Mouse (Mus musculus): Measurements from ENCODE around the gene Mthfsd. TPM values are rescaled to one million over a fixed set of nuclear protein-coding genes. Genes with fewer than 3 reads are reported as not detected.
A peak's percentile ranks its signal among the peaks of the same experiment; 100 is the strongest.

The Mthfsd gene
- total and polyA plus RNA-seq, 2 experiments from 2014 or later = 33.3 to 76.5 TPM

- Histone ChIP-seq H3K4me2 (ENCODE audit: low read depth) (peak overlapping the region; percentile 67), H3K4me1 (ENCODE audit: insufficient read depth) (no peaks in the 10 kb centered on the region), H3K9ac (no peak overlapping the region), H3K4me3 (ENCODE audit: low read depth, low read length) (peak overlapping the region; percentile 36), H3K27ac (ENCODE audit: low read depth, low read length) (no peak overlapping the region), H3K36me3 (ENCODE audit: insufficient read depth) (no peaks in the 10 kb centered on the region), H3K9me3 (ENCODE audit: low read length) (no peaks in the 10 kb centered on the region), H3K27me3 (ENCODE audit: insufficient read depth, low read length) (peaks cover 88% of the 10 kb centered on the region)
- ATAC-seq = no peak
- no peak for DNase-seq
- WGBS = 0% methylated on average over 16 of the region's 27 CpGs
- no peak for TF ChIP-seq CTCF (IDR thresholded peaks at IDR 0.05; ENCODE audit: low read depth)
Observed at GRCm38 (mm10) chr8:121083936-121084209, 24.3 kb downstream of the Mthfsd start.

- no peak for TF ChIP-seq CTCF (IDR thresholded peaks at IDR 0.05; ENCODE audit: low read depth)
- Histone ChIP-seq H3K4me2 (ENCODE audit: low read depth) (peak overlapping the region; percentile 67), H3K36me3 (ENCODE audit: insufficient read depth) (no peaks in the 10 kb centered on the region), H3K4me3 (ENCODE audit: low read depth, low read length) (peak overlapping the region; percentile 36), H3K27ac (ENCODE audit: low read depth, low read length) (no peak overlapping the region), H3K4me1 (ENCODE audit: insufficient read depth) (no peaks in the 10 kb centered on the region), H3K9me3 (ENCODE audit: low read length) (no peaks in the 10 kb centered on the region), H3K27me3 (ENCODE audit: insufficient read depth, low read length) (peaks cover 87% of the 10 kb centered on the region), H3K9ac (no peak overlapping the region)
- WGBS = 2% methylated on average over 89 of the region's 89 CpGs
- DNase-seq (peak; percentile 55), ATAC-seq (peak; percentile 53; the same call in 1 of the 2 replicates)
Observed at GRCm38 (mm10) chr8:121083093-121083935, 24.9 kb downstream of the Mthfsd start.

GRCm38 (mm10) chr8:121082218-121083092 lies 25.7 kb downstream of the Mthfsd start:
- Histone ChIP-seq H3K9me3 (ENCODE audit: low read length) (no peaks in the 10 kb centered on the region), H3K27ac (ENCODE audit: low read depth, low read length) (no peak overlapping the region), H3K4me1 (ENCODE audit: insufficient read depth) (no peaks in the 10 kb centered on the region), H3K27me3 (ENCODE audit: insufficient read depth, low read length) (peaks cover 89% of the 10 kb centered on the region), H3K9ac (no peak overlapping the region), H3K36me3 (ENCODE audit: insufficient read depth) (no peaks in the 10 kb centered on the region), H3K4me3 (ENCODE audit: low read depth, low read length) (peak overlapping the region; percentile 36; the same call in 1 of the 2 replicates), H3K4me2 (ENCODE audit: low read depth) (peak overlapping the region; percentile 67)
- TF ChIP-seq CTCF (IDR thresholded peaks at IDR 0.05; ENCODE audit: low read depth) = no peak
- under 1% methylated on average over 57 of the region's 57 CpGs for WGBS
- ATAC-seq (no peak), DNase-seq (no peak)

DNA sequence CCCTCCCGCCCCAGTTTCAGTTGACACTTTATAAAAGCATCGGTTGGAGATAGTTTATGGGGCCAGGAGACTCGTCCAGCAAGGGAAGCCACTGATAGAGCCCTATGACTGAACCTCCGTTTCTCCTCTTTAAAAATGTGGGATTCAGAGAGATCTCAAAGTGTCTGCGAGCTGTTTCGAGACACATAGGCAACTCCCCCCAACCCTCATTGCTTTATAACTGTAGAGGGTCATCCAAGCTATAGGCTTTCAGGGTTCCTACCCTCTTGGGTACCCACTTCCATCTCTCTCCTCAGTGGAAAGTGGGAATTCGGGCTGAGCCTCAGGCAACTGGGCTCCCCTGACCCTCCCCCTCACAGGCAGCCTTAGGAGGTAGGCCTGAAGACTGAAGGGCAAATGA lies 26.8 kb downstream of the Mthfsd start:
- DNase-seq = no peak
- Histone ChIP-seq H3K36me3 (ENCODE audit: insufficient read depth) (no peaks in the 10 kb centered on the region), H3K27me3 (ENCODE audit: insufficient read depth, low read length) (peaks cover 89% of the 10 kb centered on the region), H3K4me2 (ENCODE audit: low read depth) (no peak overlapping the region), H3K4me3 (ENCODE audit: low read depth, low read length) (no peak overlapping the region), H3K4me1 (ENCODE audit: insufficient read depth) (no peaks in the 10 kb centered on the region), H3K9me3 (ENCODE audit: low read length) (no peaks in the 10 kb centered on the region; the same call in 1 of the 2 replicates), H3K27ac (ENCODE audit: low read depth, low read length) (no peak overlapping the region), H3K9ac (no peak overlapping the region)
- TF ChIP-seq CTCF (IDR thresholded peaks at IDR 0.05; ENCODE audit: low read depth) = no peak
- no peak for ATAC-seq
- WGBS = under 1% methylated on average over 7 of the region's 7 CpGs

- no peak overlapping the region for H3K9ac ChIP-seq
- no peaks in the 10 kb centered on the region for H3K36me3 ChIP-seq (ENCODE audit: insufficient read depth)
- no peak overlapping the region for H3K4me2 ChIP-seq (ENCODE audit: low read depth)
- WGBS = 5% methylated on average over 49 of the region's 49 CpGs
- H3K9me3 ChIP-seq (ENCODE audit: low read length) = no peaks in the 10 kb centered on the region; the same call in 1 of the 2 replicates
- H3K4me1 ChIP-seq (ENCODE audit: insufficient read depth) = no peaks in the 10 kb centered on the region
- DNase-seq (no peak), ATAC-seq (no peak)
- no peak overlapping the region for H3K27ac ChIP-seq (ENCODE audit: low read depth, low read length)
- no peak overlapping the region for H3K4me3 ChIP-seq (ENCODE audit: low read depth, low read length)
- TF ChIP-seq CTCF (IDR thresholded peaks at IDR 0.05; ENCODE audit: low read depth) = no peak
- H3K27me3 ChIP-seq (ENCODE audit: insufficient read depth, low read length) = peaks cover 89% of the 10 kb centered on the region
Observed at GRCm38 (mm10) chr8:121080361-121081090, 27.7 kb downstream of the Mthfsd start.

DNA sequence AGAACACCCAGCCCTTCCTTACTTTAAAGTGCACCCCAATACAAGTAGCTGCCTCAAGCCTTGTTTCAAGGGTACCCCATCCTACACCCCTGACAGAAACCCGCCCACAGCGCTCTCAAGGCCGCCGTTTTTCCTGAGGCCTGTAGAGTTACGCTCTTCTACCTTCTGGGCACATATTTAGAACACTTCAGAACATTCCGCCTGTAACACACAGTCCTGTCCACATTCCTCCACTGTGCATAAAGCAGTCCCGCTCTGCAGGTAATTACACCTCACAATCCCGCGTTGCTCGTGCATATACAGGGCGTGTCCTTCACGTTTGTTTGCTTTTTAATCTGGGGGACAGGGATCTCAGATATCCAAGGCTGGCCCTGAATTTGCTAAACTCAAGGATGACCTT lies 28.2 kb downstream of the Mthfsd start:
- no peak for DNase-seq
- Histone ChIP-seq H3K9ac (no peak overlapping the region), H3K4me2 (ENCODE audit: low read depth) (no peak overlapping the region), H3K27me3 (ENCODE audit: insufficient read depth, low read length) (peaks cover 88% of the 10 kb centered on the region), H3K4me3 (ENCODE audit: low read depth, low read length) (no peak overlapping the region), H3K27ac (ENCODE audit: low read depth, low read length) (no peak overlapping the region), H3K4me1 (ENCODE audit: insufficient read depth) (no peaks in the 10 kb centered on the region), H3K9me3 (ENCODE audit: low read length) (no peaks in the 10 kb centered on the region; the same call in 1 of the 2 replicates), H3K36me3 (ENCODE audit: insufficient read depth) (no peaks in the 10 kb centered on the region)
- TF ChIP-seq CTCF (IDR thresholded peaks at IDR 0.05; ENCODE audit: low read depth) = no peak
- ATAC-seq = no peak
- 4% methylated on average over 12 of the region's 12 CpGs for WGBS
